Mouse (Mus musculus): ENCODE measurements around the gene Hao2.
A peak's percentile ranks its signal among the peaks of the same experiment; 100 is the strongest.

Hao2 gene

DNA sequence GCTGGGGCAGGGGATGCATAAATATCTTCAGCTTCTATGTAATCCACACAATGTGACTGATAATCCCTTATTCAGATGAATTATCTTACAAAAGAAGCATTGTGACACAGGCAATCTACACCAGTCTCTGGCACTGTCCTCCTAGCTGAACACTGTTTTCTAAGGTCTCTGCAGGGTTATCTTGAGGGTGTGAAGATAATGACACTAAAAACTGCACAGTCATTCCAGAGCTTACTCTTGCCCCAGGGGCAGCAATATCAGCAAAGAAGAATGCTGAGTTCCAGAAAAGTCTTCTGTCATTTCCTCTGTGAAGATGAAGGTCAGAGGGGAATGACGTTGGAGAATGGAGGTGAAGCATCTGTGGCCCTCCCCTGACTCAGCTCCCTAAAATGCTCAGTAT, 36.1 kb downstream of the Hao2 start:
- peak; percentile 14 for DNase-seq (ENCODE audit: low spot score)

- peak; percentile 16 for DNase-seq (ENCODE audit: low spot score)
These were observed 37.9 kb downstream of the Hao2 start for GRCm38 (mm10) chr3:98855160-98855559.

DNA sequence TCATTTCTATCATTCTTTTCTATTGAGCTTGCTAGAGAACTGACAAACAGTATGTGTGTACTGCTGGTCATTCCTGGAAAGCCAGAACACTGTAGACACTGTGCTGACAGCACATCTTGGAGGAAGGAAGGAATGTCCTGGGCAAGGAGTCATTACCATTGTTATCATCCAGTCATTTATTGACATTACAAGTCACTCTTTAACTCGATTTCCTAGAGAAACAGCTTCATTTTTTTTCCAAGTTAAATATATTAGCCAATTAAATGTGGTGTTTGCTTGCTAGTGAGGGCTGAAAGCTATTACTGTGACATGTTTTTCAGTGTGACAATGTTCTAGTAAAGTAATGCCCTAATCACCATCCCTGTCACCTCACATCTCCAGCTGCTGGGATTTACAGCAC, 39.4 kb downstream of the Hao2 start:
- peak; percentile 33 for DNase-seq (ENCODE audit: low spot score)

DNA sequence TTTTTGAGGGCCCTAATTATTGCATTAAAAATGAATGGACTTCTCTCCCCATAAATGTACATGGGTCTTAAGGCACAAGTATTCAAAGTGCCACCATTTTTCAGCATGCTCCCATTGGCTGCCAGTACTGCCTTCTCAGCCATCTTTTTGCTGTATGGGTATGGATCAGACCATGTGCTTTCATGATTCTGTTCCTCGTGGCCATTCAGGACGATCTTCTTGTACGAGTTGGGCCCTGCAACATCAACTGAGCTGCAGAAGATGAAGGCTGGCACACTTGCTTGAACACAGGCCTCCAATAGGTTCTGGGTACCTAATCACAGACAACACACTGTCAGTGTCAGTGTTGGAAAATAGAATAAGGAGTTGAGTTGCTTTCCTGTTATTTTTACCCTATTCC, 40.0 kb downstream of the Hao2 start:
- no peak for DNase-seq (ENCODE audit: low spot score)

GRCm38 (mm10) chr3:98852631-98853030, 40.4 kb downstream of the Hao2 start:
- no peak for DNase-seq (ENCODE audit: low spot score)

GRCm38 (mm10) chr3:98851853-98852252, 41.2 kb downstream of the Hao2 start:
- no peak for DNase-seq (ENCODE audit: low spot score)

- no peak for DNase-seq (ENCODE audit: low spot score)
These were observed 42.8 kb downstream of the Hao2 start for GRCm38 (mm10) chr3:98850262-98850661.

GRCm38 (mm10) chr3:98848898-98849297, 44.1 kb downstream of the Hao2 start:
- DNase-seq (ENCODE audit: low spot score): no peak
